In genomic region chr15:85666496-85666895, GRCm38 (mm10) we compare ENCODE assay signal across 10 mouse cellular contexts.
A peak's percentile ranks its signal among the peaks of the same experiment; 100 is the strongest.
DNase-seq lines count a peak whose midpoint lies in the region; TF ChIP-seq lines count a peak whose summit lies in the region.
"Had no signal": no experiment of that assay in that cellular context is flagged by ENCODE, and none has a peak within 500 bp of the region (broad histone marks: within the 10 kb centered on the region; RNA-seq: fewer than 3 reads in every experiment).

No protein-coding gene starts in this region.

- no peak for TF ChIP-seq POLR2A in thymus, adult 2 months (IDR thresholded peaks at IDR 0.05; ENCODE audit: control insufficient read depth, extremely low read depth, insufficient read depth, low read length, poor library complexity)

- no peak for TF ChIP-seq CTCF in thymus, adult 2 months (IDR thresholded peaks at IDR 0.05; ENCODE audit: borderline replicate concordance, control insufficient read depth, extremely low read depth, insufficient read depth, low read length, poor library complexity)

- no peaks in the 10 kb centered on the region for H3K27me3 ChIP-seq in thymus, adult 2 months (ENCODE audit: control insufficient read depth, insufficient read depth, low read length)

- 73% methylated on average over 9 of the region's 9 CpGs for WGBS in thymus, adult 2 months

- H3K4me1 ChIP-seq in thymus, adult 2 months (replicated peaks; ENCODE audit: control insufficient read depth, insufficient read depth, low read length): peaks cover 36% of the 10 kb centered on the region

- peak; percentile 16 for DNase-seq in adrenal gland, postnatal 14 days
- DNase-seq in adrenal gland, postnatal 10 days: no peak
- DNase-seq in kidney, adult 18-20 months: peak; percentile 65
- DNase-seq in kidney, adult 11 months: no peak
- DNase-seq in thymus, adult 2 months: no peak
- DNase-seq in thymus, postnatal 4 days: no peak
- DNase-seq in lung, adult 18-20 months: no peak
- no peak for DNase-seq in right cerebral cortex, adult 18-20 months

- H3K4me3 ChIP-seq in thymus, adult 2 months (ENCODE audit: control insufficient read depth, insufficient read depth, low read length): no peak overlapping the region
- H3K4me3 ChIP-seq: embryonic facial prominence, embryonic 12.5 days had no signal

- H3K36me3 ChIP-seq in thymus, adult 2 months (ENCODE audit: control insufficient read depth, insufficient read depth, low read length): no peaks in the 10 kb centered on the region
- H3K36me3 ChIP-seq: embryonic facial prominence, embryonic 12.5 days had no signal

- peak overlapping the region; percentile 31; the same call in 1 of the 2 replicates for H3K27ac ChIP-seq in thymus, adult 2 months (ENCODE audit: control insufficient read depth, insufficient read depth, low read length)
- H3K27ac ChIP-seq: embryonic facial prominence, embryonic 12.5 days; macrophage had no signal

Comparison
In these comparisons a context has a peak if more than half of its experiments do, and no peak if none do; other contexts are left out.
1. DNase-seq: peak in adrenal gland, postnatal 14 days (single experiment) and kidney, adult 18-20 months (single experiment); none in adrenal gland, postnatal 10 days (single experiment), kidney, adult 11 months (single experiment), thymus, adult 2 months (single experiment), thymus, postnatal 4 days (single experiment), lung, adult 18-20 months (0 of 2) and right cerebral cortex, adult 18-20 months (single experiment).